Mouse (Mus musculus) heart, adult 2 months (tissue): ENCODE data around the gene Fam120c.

Experiments used
- CTCF ChIP-seq: fragments of 200-600 bp; IDR thresholded peaks from 2 replicates; pipeline ENCODE4 v1.8.1; 2022; ENCODE audit warnings: antibody characterized with exemption, mild to moderate bottlenecking, moderate library complexity
- EP300 ChIP-seq: fragments of 200-500 bp; IDR thresholded peaks from 2 replicates; pipeline ENCODE4 v1.6.1; 2011; ENCODE audit warnings: low read depth, low read length, control low read depth; ENCODE audit not compliant: insufficient read depth
- POLR2A ChIP-seq: fragments of 200-500 bp; IDR thresholded peaks from 2 replicates; pipeline ENCODE4 v1.6.1; 2011; ENCODE audit warnings: mild to moderate bottlenecking, low read depth, low read length, control low read depth; ENCODE audit not compliant: insufficient read depth

DNA sequence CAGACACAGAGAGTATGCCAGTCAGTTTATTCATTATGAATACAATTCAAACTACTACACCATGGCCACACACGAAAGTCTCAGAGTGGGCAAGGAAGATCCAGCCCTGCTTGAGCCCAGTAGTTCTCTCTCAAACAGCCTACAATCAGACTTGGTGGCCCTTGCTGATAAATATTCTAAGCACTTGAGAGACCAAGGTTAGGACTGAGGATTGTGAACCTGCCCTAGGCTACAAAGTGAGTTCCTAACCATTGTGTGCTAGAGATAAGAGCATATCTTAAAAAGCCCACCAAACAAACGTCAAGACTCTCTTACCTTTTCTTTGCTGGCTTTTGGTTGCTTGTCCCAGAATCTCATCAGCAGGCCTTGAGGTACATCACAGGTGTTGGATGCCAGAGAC lies 10.4 kb upstream of the Fam120c start:
- TF ChIP-seq CTCF, result no peak
- TF ChIP-seq EP300, result no peak
- TF ChIP-seq POLR2A, result no peak
